Mouse (Mus musculus): ENCODE data around the gene Ppp6r2.

DNA sequence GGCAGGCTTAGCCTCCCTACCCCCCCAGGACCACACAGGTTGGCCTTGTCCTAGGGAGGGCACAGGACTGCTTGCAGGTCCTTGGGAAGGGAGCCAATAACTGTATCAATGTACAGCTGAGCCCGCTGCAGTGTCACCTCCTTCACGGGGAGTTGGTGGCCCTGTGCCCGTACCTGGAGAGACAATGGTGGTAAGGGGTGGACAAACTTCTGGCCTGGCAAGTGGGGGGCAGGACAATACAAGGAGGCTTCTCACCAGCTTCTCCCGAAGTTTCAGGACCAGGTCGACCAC, 26.5 kb upstream of the Ppp6r2 start:
- TF ChIP-seq GATA1 (IDR thresholded peaks at IDR 0.05; ENCODE audit: borderline replicate concordance, low read length) (no peak), CTCF (IDR thresholded peaks at IDR 0.05; ENCODE audit: low read depth, low read length) (no peak), TAL1 (conservative IDR thresholded peaks at IDR 0.05; ENCODE audit: low read depth, low read length) (no peak), GATA2 (IDR thresholded peaks at IDR 0.05; ENCODE audit: borderline replicate concordance, low read depth, low read length) (no peak), POLR2AphosphoS5 (IDR thresholded peaks at IDR 0.05; ENCODE audit: insufficient replicate concordance, low read depth, low read length) (no peak)
